Mouse (Mus musculus): Measurements from ENCODE around the gene Brpf1.

GRCm38 (mm10) chr6:113261174-113261858 is 45.6 kb upstream of the Brpf1 start:
- TF ChIP-seq POLR2A (IDR thresholded peaks at IDR 0.05; ENCODE audit: extremely low read depth, insufficient read depth, low read length) (no peak), CTCF (IDR thresholded peaks at IDR 0.05; ENCODE audit: extremely low read depth, insufficient read depth, low read length) (no peak)

All from cortical plate, adult 2 months (tissue).